Mouse (Mus musculus) kidney, adult 18-20 months (tissue): ENCODE data around the gene Kctd8.

Experiments used
- DNase-seq: peaks from one replicate; pipeline ENCODE4 v3.0.0; 2021

The Kctd8 gene

DNA sequence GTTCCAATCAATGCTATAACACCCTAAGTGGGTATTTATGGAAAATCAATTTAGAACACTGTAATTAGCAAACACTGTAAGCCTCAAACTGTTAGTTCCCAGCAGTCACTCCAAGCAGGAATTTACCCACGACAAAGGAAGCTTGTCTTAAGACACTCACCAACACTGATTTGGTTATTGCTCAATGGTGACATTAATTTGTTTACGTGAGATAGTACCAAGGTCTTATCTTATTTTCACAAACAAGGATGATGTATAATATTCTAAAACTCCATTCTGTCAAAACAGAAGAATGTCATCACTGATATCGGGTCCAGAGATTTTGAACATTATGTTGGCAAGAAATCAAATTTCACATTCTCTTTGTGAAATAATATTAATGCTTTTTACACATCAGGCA is 185.0 kb downstream of the Kctd8 start:
- DNase-seq = no peak

DNA sequence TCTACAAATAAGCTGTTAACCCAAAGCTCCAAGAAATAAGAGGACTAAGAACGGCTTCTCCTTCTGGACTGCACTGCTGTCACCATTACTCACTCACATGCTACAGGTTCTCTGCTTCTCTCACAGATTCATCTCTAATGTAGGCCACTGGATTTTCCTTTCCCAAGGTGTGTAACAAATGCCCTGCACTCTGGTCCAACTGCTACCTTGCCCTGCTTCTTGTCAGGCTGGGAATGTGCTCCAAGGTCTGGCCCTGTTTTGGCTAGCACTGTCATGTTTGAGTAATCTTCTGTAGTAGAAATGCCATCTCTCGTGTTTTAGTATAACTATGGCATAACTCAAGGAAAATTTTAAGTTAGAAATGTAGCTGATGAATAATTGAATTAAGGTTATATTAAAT is 195.7 kb downstream of the Kctd8 start:
- DNase-seq = no peak

DNA sequence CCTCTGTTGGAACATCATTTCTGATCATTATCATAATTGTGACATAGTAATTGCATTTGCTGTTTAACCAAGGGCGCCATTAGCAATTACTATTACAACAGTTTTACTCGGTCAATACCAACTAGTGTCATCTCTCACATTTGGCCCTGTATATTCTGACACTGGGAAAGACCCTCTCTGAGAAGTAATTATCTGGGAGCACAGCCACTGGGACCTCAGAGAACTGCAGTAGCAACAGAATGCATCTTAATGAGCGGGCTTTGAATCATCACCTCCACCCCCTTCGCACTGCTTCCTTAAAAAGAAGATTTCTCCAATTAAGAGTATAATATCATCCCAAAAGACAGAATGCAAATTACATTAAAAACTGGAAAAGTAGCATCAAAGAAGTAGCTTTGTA is 200.4 kb downstream of the Kctd8 start:
- no peak for DNase-seq

DNA sequence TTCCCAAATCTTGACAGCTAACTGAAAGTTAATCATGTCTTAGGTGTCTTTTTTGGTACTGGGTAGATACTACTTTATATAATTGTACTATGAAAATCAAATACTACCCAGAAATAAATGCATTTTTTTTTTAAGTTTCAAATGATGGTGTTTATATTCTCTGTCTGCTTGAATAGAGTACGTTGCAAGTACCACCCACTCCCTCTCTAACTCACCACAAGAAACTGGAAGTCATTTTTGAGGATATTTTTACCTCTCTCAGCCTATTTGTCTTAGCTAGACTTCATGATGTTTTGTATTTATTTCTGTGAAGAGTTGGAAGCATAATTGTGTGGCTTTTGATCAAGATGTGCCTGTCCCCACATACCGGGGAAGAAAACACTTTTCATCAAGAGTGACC is 232.8 kb downstream of the Kctd8 start:
- DNase-seq = no peak

DNA sequence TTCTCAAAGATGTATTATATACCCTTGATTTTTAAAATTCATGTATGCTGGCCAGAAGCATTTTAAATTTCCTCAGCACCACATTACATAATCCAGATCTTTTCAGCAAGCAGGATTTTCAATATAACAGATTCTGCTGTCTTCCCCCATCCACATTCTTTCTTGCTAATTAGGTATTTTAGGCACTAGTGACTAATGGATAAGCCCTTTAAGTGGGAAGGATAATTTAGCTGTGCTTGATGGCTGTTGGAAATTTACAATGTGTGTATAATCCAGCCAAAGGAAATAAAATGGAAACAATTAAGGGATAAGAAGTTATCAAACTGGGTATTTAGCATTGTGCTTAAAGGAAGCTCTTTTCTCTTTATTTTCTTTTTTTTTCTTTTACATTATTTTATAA is 252.6 kb downstream of the Kctd8 start:
- no peak for DNase-seq
